7 mouse cellular contexts compared by ENCODE assay signal in genomic region chr5:135264548-135264947, GRCm38 (mm10). TPM values are rescaled to one million over a fixed set of nuclear protein-coding genes. Genes with fewer than 3 reads are reported as not detected.
A peak's percentile ranks its signal among the peaks of the same experiment; 100 is the strongest.
DNase-seq lines count a peak whose midpoint lies in the region; ATAC-seq lines count a peak whose summit lies in the region.

No protein-coding gene starts in this region.

- no peaks in the 10 kb centered on the region for H3K9me3 ChIP-seq in embryonic facial prominence, embryonic 11.5 days (replicated peaks; ENCODE audit: control insufficient read depth, low read length)
- H3K9me3 ChIP-seq in intestine, embryonic 15.5 days, result no peaks in the 10 kb centered on the region

- intact Hi-C loops in left cerebral cortex, postnatal 36 days (cut with DNase I), result no loop called here

- no peak overlapping the region for H3K9ac ChIP-seq in embryonic facial prominence, embryonic 11.5 days (replicated peaks; ENCODE audit: low read length)
- no peak overlapping the region for H3K9ac ChIP-seq in intestine, embryonic 15.5 days

- 16% methylated on average over 9 of the region's 9 CpGs for WGBS in embryonic facial prominence, embryonic 11.5 days
- WGBS in intestine, embryonic 15.5 days, result 46% methylated on average over 9 of the region's 9 CpGs

- no peaks in the 10 kb centered on the region for H3K36me3 ChIP-seq in embryonic facial prominence, embryonic 11.5 days (replicated peaks; ENCODE audit: control insufficient read depth, insufficient read depth, low read depth, low read length)
- no peaks in the 10 kb centered on the region for H3K36me3 ChIP-seq in intestine, embryonic 15.5 days

- H3K4me1 ChIP-seq in embryonic facial prominence, embryonic 11.5 days (ENCODE audit: control insufficient read depth, insufficient read depth, low read length), result no peaks in the 10 kb centered on the region
- H3K4me1 ChIP-seq in intestine, embryonic 15.5 days (replicated peaks), result peaks cover 7% of the 10 kb centered on the region; the same call in 1 of the 2 replicates

- peak; percentile 46; the same call in 1 of the 2 replicates for ATAC-seq in embryonic facial prominence, embryonic 11.5 days (replicated peaks; ENCODE audit: insufficient number of reproducible peaks, low FRiP score, low TSS enrichment, low read depth)
- peak; percentile 51 for ATAC-seq in intestine, embryonic 15.5 days
- no peak for ATAC-seq in activated CD4-positive, CD25-positive, alpha-beta regulatory T cell, adult 4 months

- no peak overlapping the region; the same call in 1 of the 2 replicates for H3K4me2 ChIP-seq in embryonic facial prominence, embryonic 11.5 days (ENCODE audit: low read depth, low read length)
- H3K4me2 ChIP-seq in intestine, embryonic 15.5 days (replicated peaks), result peak overlapping the region; percentile 38

- H3K27me3 ChIP-seq in embryonic facial prominence, embryonic 11.5 days (ENCODE audit: control insufficient read depth, insufficient read depth, low read length), result no peaks in the 10 kb centered on the region
- no peaks in the 10 kb centered on the region for H3K27me3 ChIP-seq in intestine, embryonic 15.5 days (replicated peaks)

- no peak overlapping the region for H3K4me3 ChIP-seq in embryonic facial prominence, embryonic 11.5 days (ENCODE audit: low read depth, low read length)
- H3K4me3 ChIP-seq in intestine, embryonic 15.5 days (replicated peaks), result no peak overlapping the region

- peak; percentile 27 for DNase-seq in T-cell, adult 2 months (ENCODE audit: low spot score)
- peak; percentile 67 for DNase-seq in embryonic facial prominence, embryonic 11.5 days (ENCODE audit: low spot score)
- DNase-seq in mesoderm, embryonic 11.5 days (ENCODE audit: low read depth, low spot score), result peak; percentile 47
- DNase-seq in left cerebral cortex, postnatal 36 days (ENCODE audit: low spot score in 2 of 2), result no peak
- no peak for DNase-seq in right cerebral cortex, adult 2 months (ENCODE audit: low spot score in 2 of 2)

- H3K27ac ChIP-seq in embryonic facial prominence, embryonic 11.5 days (replicated peaks; ENCODE audit: low read depth, low read length), result peak overlapping the region; percentile 61; the same call in 1 of the 2 replicates
- H3K27ac ChIP-seq in intestine, embryonic 15.5 days, result no peak overlapping the region

RNA-seq across cellular contexts. Expression of gene Fzd9, which starts 13.5 kb away (rescaled TPM):
- polyA plus RNA-seq in embryonic facial prominence, embryonic 11.5 days (2014; fragmentation: Nextera tagmentation; extraction: Ambion mirVana), result 3.4 TPM in 2 replicates
- polyA plus RNA-seq in intestine, embryonic 15.5 days (2015; fragmentation: Nextera tagmentation; extraction: Ambion mirVana), result 0.87 and 0.88 TPM in 2 replicates
- 1 to 10 TPM; 5.1 to 6.7 TPM for total RNA-seq in left cerebral cortex, postnatal 36 days (2021)
- not detected for polyA plus RNA-seq in activated CD4-positive, CD25-positive, alpha-beta regulatory T cell, adult 4 months (2017; shearing (Covaris generic))

Comparison
In these comparisons a context has a peak if more than half of its experiments do, and no peak if none do; other contexts are left out.
1. DNase-seq: peak in T-cell, adult 2 months (single experiment), embryonic facial prominence, embryonic 11.5 days (single experiment) and mesoderm, embryonic 11.5 days (single experiment); none in left cerebral cortex, postnatal 36 days (0 of 2) and right cerebral cortex, adult 2 months (0 of 2).